Mouse (Mus musculus) neural tube, embryonic 14.5 days (tissue): ENCODE results near the gene Uncx. TPM values are rescaled to one million over a fixed set of nuclear protein-coding genes. Genes with fewer than 3 reads are reported as not detected.
"Not testable (repeated sequence)": the region's sequence is repeated elsewhere in the genome, so short reads cannot be mapped to it uniquely, and the experiment has no call there.

Source experiments
- ATAC-seq: fragments of 200-750 bp; cut with Nextera tagmentation; 2 replicates; pipeline ENCODE4 v1.8.0; 2017; ENCODE audit warnings: low read depth, mild to moderate bottlenecking, moderate TSS enrichment, moderate library complexity
- H3K27ac ChIP-seq: fragments of 300-500 bp; sonication (generic); 2 replicates; pipeline ENCODE4 v1.5.1; 2014; ENCODE audit warnings: low read depth, mild to moderate bottlenecking, control low read depth, low read length, moderate library complexity, mixed read lengths
- H3K27me3 ChIP-seq: fragments of 300-500 bp; sonication (generic); 2 replicates; pipeline ENCODE4 v1.6.1; 2014; ENCODE audit warnings: low read length; ENCODE audit not compliant: control insufficient read depth, insufficient read depth
- H3K36me3 ChIP-seq: fragments of 300-500 bp; sonication (generic); 2 replicates; pipeline ENCODE4 v1.6.1; 2014; ENCODE audit warnings: low read length, mixed read lengths; ENCODE audit not compliant: control insufficient read depth, insufficient read depth
- H3K4me1 ChIP-seq: fragments of 300-500 bp; sonication (generic); 2 replicates; pipeline ENCODE4 v1.6.1; 2014; ENCODE audit warnings: low read length; ENCODE audit not compliant: control insufficient read depth, insufficient read depth
- H3K4me2 ChIP-seq: fragments of 300-500 bp; sonication (generic); 2 replicates; pipeline ENCODE4 v1.6.1; 2014; ENCODE audit warnings: mild to moderate bottlenecking, low read depth, low read length, control low read depth
- H3K4me3 ChIP-seq: fragments of 300-500 bp; sonication (generic); 2 replicates; pipeline ENCODE4 v1.5.1; 2014; ENCODE audit warnings: low read depth, low read length, control low read depth, mixed read lengths
- H3K9ac ChIP-seq: fragments of 300-500 bp; sonication (generic); replicated peaks from 2 replicates; pipeline ENCODE4 v1.6.1; 2014; ENCODE audit warnings: low read depth, mild to moderate bottlenecking, control low read depth, low read length, mixed read lengths
- H3K9me3 ChIP-seq: fragments of 300-500 bp; sonication (generic); 2 replicates; pipeline ENCODE4 v1.6.1; 2016; ENCODE audit warnings: low read length; ENCODE audit not compliant: control insufficient read depth
- WGBS: fragments of 180-500 bp; shearing (Covaris S2); extraction: QIAGEN DNeasy Blood & Tissue Kit; methylation state at CpG from one replicate; pipeline ENCODE4 v1.1.7; 2014; 5-methylcytosine and 5-hydroxymethylcytosine counted together
- polyA plus RNA-seq: library from polyadenylated mRNA; unstranded; fragments of >200 nt; fragmentation: Nextera tagmentation; extraction: Ambion mirVana; gene quantifications from 2 replicates; pipeline ENCODE4 v1.2.1, GENCODE M21; 2014

Uncx gene
- polyA plus RNA-seq, 1 experiment from 2014 or later: 39.8 TPM

GRCm38 (mm10) chr5:139587459-139587858 lies 44.2 kb downstream of the Uncx start:
- H3K9me3 ChIP-seq, H3K36me3 ChIP-seq, H3K27me3 ChIP-seq, ATAC-seq, H3K4me3 ChIP-seq, H3K4me2 ChIP-seq, H3K27ac ChIP-seq, H3K9ac ChIP-seq, H3K4me1 ChIP-seq: not testable (repeated sequence)
- 85% methylated on average over 4 of the region's 5 CpGs for WGBS

- not testable (repeated sequence) for H3K9ac ChIP-seq, H3K9me3 ChIP-seq, ATAC-seq, H3K36me3 ChIP-seq, H3K4me3 ChIP-seq, H3K4me2 ChIP-seq, H3K27me3 ChIP-seq, H3K4me1 ChIP-seq, H3K27ac ChIP-seq
- WGBS: 44% methylated on average over 6 of the region's 6 CpGs
These were observed 47.5 kb downstream of the Uncx start for GRCm38 (mm10) chr5:139590682-139591360.

GRCm38 (mm10) chr5:139592011-139592410 lies 48.7 kb downstream of the Uncx start:
- no peak for ATAC-seq
- Histone ChIP-seq H3K9me3 (no peaks in the 10 kb centered on the region), H3K27me3 (no peaks in the 10 kb centered on the region), H3K9ac (no peak overlapping the region), H3K36me3 (no peaks in the 10 kb centered on the region), H3K4me1 (peaks cover 8% of the 10 kb centered on the region; the same call in 1 of the 2 replicates), H3K27ac (no peak overlapping the region), H3K4me3 (no peak overlapping the region), H3K4me2 (no peak overlapping the region)
- WGBS: 91% methylated on average over 3 of the region's 3 CpGs

GRCm38 (mm10) chr5:139592850-139593249 lies 49.6 kb downstream of the Uncx start:
- Histone ChIP-seq H3K27ac (no peak overlapping the region), H3K4me1 (peaks cover 8% of the 10 kb centered on the region; the same call in 1 of the 2 replicates), H3K9ac (no peak overlapping the region), H3K9me3 (no peaks in the 10 kb centered on the region), H3K4me3 (no peak overlapping the region), H3K27me3 (no peaks in the 10 kb centered on the region), H3K4me2 (no peak overlapping the region), H3K36me3 (no peaks in the 10 kb centered on the region)
- WGBS: 71% methylated on average over 3 of the region's 3 CpGs
- ATAC-seq: no peak

GRCm38 (mm10) chr5:139593746-139594145 lies 50.5 kb downstream of the Uncx start:
- H3K4me3 ChIP-seq: no peak overlapping the region
- H3K27ac ChIP-seq: no peak overlapping the region
- no peaks in the 10 kb centered on the region for H3K9me3 ChIP-seq
- H3K36me3 ChIP-seq: no peaks in the 10 kb centered on the region
- H3K9ac ChIP-seq: no peak overlapping the region
- no peak overlapping the region; the same call in 1 of the 2 replicates for H3K4me2 ChIP-seq
- ATAC-seq: no peak
- 6% methylated on average over 21 of the region's 21 CpGs for WGBS
- no peaks in the 10 kb centered on the region for H3K27me3 ChIP-seq
- peaks cover 13% of the 10 kb centered on the region for H3K4me1 ChIP-seq

GRCm38 (mm10) chr5:139595001-139595400 lies 51.7 kb downstream of the Uncx start:
- peaks cover 25% of the 10 kb centered on the region for H3K4me1 ChIP-seq
- ATAC-seq: no peak
- no peak overlapping the region for H3K27ac ChIP-seq
- no peak overlapping the region for H3K4me2 ChIP-seq
- no peaks in the 10 kb centered on the region for H3K36me3 ChIP-seq
- no peaks in the 10 kb centered on the region for H3K9me3 ChIP-seq
- H3K4me3 ChIP-seq: no peak overlapping the region
- H3K27me3 ChIP-seq: no peaks in the 10 kb centered on the region
- no peak overlapping the region for H3K9ac ChIP-seq
- WGBS: 52% methylated on average over 14 of the region's 14 CpGs

Other genes starting within 250 kb of the Uncx start
- 59.9 and 64.6 TPM in 2 replicates for gene Adap1, start 217.9 kb upstream of the Uncx start, polyA plus RNA-seq
- gene Cox19, start 192.1 kb upstream of the Uncx start, polyA plus RNA-seq: 108 and 113 TPM in 2 replicates
- gene Cyp2w1, start 190.9 kb upstream of the Uncx start, polyA plus RNA-seq: not detected in 2 replicates
- gene Gpr146, start 165.8 kb upstream of the Uncx start, polyA plus RNA-seq: 1.8 and 2.2 TPM in 2 replicates
- gene C130050O18Rik, start 138.2 kb upstream of the Uncx start, polyA plus RNA-seq: 0.17 and 0.23 TPM in 2 replicates
- gene Gper1, start 120.3 kb upstream of the Uncx start, polyA plus RNA-seq: 6.2 and 9.5 TPM in 2 replicates
- gene 3110082I17Rik, start 83.0 kb upstream of the Uncx start, polyA plus RNA-seq: 11.7 and 12.1 TPM in 2 replicates
- gene Zfand2a, start 58.9 kb upstream of the Uncx start, polyA plus RNA-seq: 13.3 and 15.2 TPM in 2 replicates
- 9.1 and 9.4 TPM in 2 replicates for gene Micall2, start 192.8 kb downstream of the Uncx start, polyA plus RNA-seq
- gene Ints1, start 232.2 kb downstream of the Uncx start, polyA plus RNA-seq: 35.4 and 39.6 TPM in 2 replicates
- gene Mafk, start 248.0 kb downstream of the Uncx start, polyA plus RNA-seq: 5.7 and 8.9 TPM in 2 replicates